Mouse (Mus musculus): Measurements from ENCODE around the gene Hist1h2ba.

Hist1h2ba gene

GRCm38 (mm10) chr13:23933421-23934210 lies at the start of gene Hist1h2ba:
Hist1h2ba (minus strand) TSS chr13:23934156.
- no peak for DNase-seq (ENCODE audit: extremely low spot score)

GRCm38 (mm10) chr13:23972271-23972670 lies 38.3 kb upstream of the Hist1h2ba start:
- DNase-seq (ENCODE audit: extremely low spot score) = no peak

GRCm38 (mm10) chr13:23971870-23972269 lies 37.9 kb upstream of the Hist1h2ba start:
- DNase-seq (ENCODE audit: extremely low spot score) = no peak

- DNase-seq (ENCODE audit: extremely low spot score) = no peak
These were observed 31.0 kb upstream of the Hist1h2ba start for GRCm38 (mm10) chr13:23964909-23965308.

GRCm38 (mm10) chr13:23959776-23960175 lies 25.8 kb upstream of the Hist1h2ba start:
- DNase-seq (ENCODE audit: extremely low spot score) = no peak

- DNase-seq (ENCODE audit: extremely low spot score) = no peak
These were observed 17.0 kb upstream of the Hist1h2ba start for GRCm38 (mm10) chr13:23950928-23951327.

GRCm38 (mm10) chr13:23949484-23950246 lies 15.7 kb upstream of the Hist1h2ba start:
- DNase-seq (ENCODE audit: extremely low spot score) = no peak

- DNase-seq (ENCODE audit: extremely low spot score) = no peak
These were observed 12.3 kb upstream of the Hist1h2ba start for GRCm38 (mm10) chr13:23946254-23946653.

GRCm38 (mm10) chr13:23942861-23943260 lies 8.9 kb upstream of the Hist1h2ba start:
- no peak for DNase-seq (ENCODE audit: extremely low spot score)

GRCm38 (mm10) chr13:23940291-23940690 lies 6.3 kb upstream of the Hist1h2ba start:
- no peak for DNase-seq (ENCODE audit: extremely low spot score)

- no peak for DNase-seq (ENCODE audit: extremely low spot score)
These were observed 4.7 kb upstream of the Hist1h2ba start for GRCm38 (mm10) chr13:23938699-23939098.

- no peak for DNase-seq (ENCODE audit: extremely low spot score)
These were observed 210 bp upstream of the Hist1h2ba start, which contains the start of gene Hist1h2aa for GRCm38 (mm10) chr13:23934211-23934520. Hist1h2aa (plus strand) TSS chr13:23934462.

GRCm38 (mm10) chr13:23930904-23931303 lies 3.1 kb downstream of the Hist1h2ba start:
- DNase-seq (ENCODE audit: extremely low spot score) = no peak

GRCm38 (mm10) chr13:23930461-23930860 lies 3.5 kb downstream of the Hist1h2ba start:
- DNase-seq (ENCODE audit: extremely low spot score) = no peak

- DNase-seq (ENCODE audit: extremely low spot score) = no peak
These were observed 5.3 kb downstream of the Hist1h2ba start for GRCm38 (mm10) chr13:23928637-23929036.

GRCm38 (mm10) chr13:23925792-23926191 lies 8.2 kb downstream of the Hist1h2ba start:
- no peak for DNase-seq (ENCODE audit: extremely low spot score)

- DNase-seq (ENCODE audit: extremely low spot score) = no peak
These were observed 16.3 kb downstream of the Hist1h2ba start for GRCm38 (mm10) chr13:23917674-23918073.

GRCm38 (mm10) chr13:23916132-23916531 lies 17.8 kb downstream of the Hist1h2ba start:
- DNase-seq (ENCODE audit: extremely low spot score) = no peak

GRCm38 (mm10) chr13:23914376-23915167 lies 19.4 kb downstream of the Hist1h2ba start, which contains the start of gene Slc17a4:
Slc17a4 (minus strand) TSS chr13:23915009.
- DNase-seq (ENCODE audit: extremely low spot score) = no peak

- no peak for DNase-seq (ENCODE audit: extremely low spot score)
These were observed 20.1 kb downstream of the Hist1h2ba start for GRCm38 (mm10) chr13:23913791-23914306.

- DNase-seq (ENCODE audit: extremely low spot score) = no peak
These were observed 22.6 kb downstream of the Hist1h2ba start for GRCm38 (mm10) chr13:23911335-23911734.

GRCm38 (mm10) chr13:23910121-23910520 lies 23.8 kb downstream of the Hist1h2ba start:
- DNase-seq (ENCODE audit: extremely low spot score) = no peak

All from embryo, embryonic 9.5 days (tissue).